Mouse (Mus musculus) NIH3T3 (cell line): ENCODE data around the gene Ltbp2.

Experiments used
- DNase-seq: peaks from one replicate; pipeline ENCODE4 v3.0.0-alpha.2; 2012; ENCODE audit warnings: low read depth

The Ltbp2 gene

DNA sequence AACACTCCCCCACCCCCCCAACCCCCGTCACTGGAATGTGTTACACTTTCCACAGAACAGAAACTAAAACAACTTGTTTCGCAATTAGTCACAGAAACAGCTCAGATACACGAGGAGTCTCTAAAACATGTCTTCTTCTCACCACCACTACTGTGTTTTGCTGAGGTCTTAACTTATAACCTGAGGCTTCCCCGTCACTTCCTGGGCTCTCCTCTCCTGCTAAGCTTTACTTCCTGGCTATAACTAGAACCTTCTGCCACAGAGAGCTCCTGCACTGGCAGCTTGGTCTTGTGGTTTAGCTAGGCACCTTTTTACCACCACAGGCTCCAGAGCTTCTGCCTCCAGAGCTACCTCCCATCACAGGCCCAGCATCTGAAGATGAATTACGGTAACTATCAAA lies 113.8 kb downstream of the Ltbp2 start:
- DNase-seq, result peak; percentile 70

DNA sequence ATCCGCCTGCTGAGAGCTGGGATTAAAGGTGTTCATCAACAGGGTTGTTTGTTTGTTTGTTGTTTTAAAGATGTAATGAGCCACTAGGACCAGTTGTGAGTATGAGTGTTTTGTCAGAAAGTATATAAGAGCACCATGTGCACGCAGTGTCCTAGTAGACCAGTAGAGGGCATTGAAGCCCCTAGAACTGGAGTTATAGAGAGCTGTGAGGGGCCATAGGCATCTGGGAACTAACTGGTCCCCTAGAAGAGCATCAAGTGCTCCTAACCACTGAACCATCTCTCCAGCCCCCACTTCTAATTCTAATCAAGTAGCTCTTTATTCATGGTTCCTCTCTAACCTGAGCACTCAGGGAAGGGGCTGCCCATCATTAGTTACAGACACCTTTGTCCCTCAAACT lies 117.3 kb downstream of the Ltbp2 start:
- peak; percentile 71 for DNase-seq

DNA sequence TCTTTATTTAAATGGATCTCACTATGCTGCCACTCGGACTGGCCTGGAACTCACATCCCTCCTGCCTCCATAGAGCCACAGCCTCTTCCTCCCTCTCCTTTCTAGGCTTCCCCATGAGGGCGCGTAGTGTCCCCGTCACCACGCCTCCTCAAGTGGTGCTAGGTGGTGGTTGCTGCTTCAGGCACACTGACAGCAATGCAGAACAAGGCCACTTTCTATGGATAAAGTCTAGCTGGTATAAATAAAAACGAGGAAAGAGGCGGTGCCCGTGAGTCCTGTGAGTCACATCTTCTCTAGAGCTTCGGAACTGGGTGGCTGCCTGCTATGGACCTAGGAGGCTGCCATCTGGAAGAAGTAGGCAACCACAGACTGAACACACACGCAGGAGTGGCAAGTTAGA lies 120.3 kb downstream of the Ltbp2 start:
- DNase-seq, result no peak

DNA sequence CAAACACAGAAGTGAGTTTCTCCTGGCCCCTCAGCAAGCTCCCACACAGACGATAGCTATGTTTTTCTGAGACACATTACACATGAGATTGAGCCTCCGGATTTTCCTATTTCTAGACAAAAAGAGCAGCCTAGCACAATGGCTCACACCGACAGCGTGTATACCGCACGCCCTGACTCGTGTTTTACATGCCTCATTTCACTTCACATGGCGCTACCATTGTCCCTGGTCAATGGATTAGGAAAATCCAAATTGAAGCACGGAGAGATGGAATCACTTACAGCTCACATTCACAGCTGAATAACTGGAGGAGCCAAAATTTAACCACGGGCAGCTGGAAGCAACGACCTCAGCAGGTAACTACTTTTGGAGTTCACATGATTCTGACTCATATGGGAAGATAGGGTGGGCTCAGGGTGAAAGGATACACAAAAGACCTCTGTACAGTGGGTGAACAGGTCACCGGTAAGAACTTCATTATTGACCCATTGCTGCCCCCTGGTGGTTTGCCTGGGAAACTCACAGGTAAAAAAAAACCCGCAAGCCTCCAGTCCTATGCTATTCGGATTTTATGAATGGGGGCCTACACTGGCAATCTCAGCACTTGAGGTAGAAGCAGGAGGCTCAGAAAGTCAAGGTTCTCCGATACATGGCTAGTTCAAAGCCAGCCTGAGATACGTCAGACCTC lies 121.2 kb downstream of the Ltbp2 start:
- DNase-seq, result peak; percentile 71

GRCm38 (mm10) chr12:84752131-84752977 lies 124.0 kb downstream of the Ltbp2 start:
- no peak for DNase-seq

GRCm38 (mm10) chr12:84750661-84751060 lies 125.7 kb downstream of the Ltbp2 start:
- DNase-seq, result peak; percentile 38

GRCm38 (mm10) chr12:84748134-84748533 lies 128.2 kb downstream of the Ltbp2 start:
- DNase-seq, result no peak

DNA sequence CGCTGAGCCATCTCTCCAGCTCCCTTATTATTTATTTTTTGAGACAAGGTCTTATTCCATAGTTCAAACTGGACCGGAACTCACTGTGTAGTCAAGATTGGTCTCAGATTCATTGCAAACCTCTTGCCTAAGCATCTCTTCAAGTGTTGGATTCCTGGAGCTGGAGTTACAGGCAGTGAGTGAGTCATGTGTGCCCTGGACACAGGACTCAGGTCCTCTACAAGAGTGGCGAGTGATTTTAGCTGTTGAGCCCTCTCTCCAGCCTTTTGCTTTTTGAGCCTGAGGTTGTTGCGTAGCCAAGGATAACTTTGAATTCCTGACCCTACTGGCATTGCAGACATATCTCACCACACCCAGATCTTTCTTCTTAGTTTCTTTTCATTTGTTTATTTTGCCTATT lies 130.6 kb downstream of the Ltbp2 start:
- peak; percentile 17 for DNase-seq

DNA sequence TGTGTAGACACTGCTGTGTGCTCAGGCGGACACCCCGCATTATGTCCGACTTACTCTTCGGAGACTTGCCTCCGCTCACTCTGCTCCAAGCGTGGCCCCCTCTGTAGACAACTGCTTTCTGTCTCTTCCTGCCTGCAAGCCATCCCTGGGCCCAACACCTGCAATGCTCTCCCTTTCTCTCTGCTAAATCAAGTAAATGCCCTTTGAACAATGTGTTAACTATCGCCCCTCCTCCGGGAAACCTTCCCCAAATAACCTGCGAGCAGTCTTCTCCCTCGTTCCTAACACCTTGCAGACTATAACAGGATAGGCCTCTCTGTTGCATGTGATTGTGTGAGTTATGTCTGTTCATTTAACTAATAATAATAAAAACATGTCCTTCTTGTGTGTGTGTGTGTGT lies 132.8 kb downstream of the Ltbp2 start:
- no peak for DNase-seq

GRCm38 (mm10) chr12:84733366-84733765 lies 143.0 kb downstream of the Ltbp2 start:
- no peak for DNase-seq
